8 mouse cellular contexts compared by ENCODE assay signal in genomic region chr2:165968876-165969275, GRCm38 (mm10). TPM values are rescaled to one million over a fixed set of nuclear protein-coding genes. Genes with fewer than 3 reads are reported as not detected.
DNase-seq lines count a peak whose midpoint lies in the region; ATAC-seq lines count a peak whose summit lies in the region.

No protein-coding gene starts in this region.

- 49% methylated on average over 3 of the region's 3 CpGs for WGBS in midbrain, embryonic 10.5 days
- 43% methylated on average over 3 of the region's 3 CpGs for WGBS in midbrain, embryonic 14.5 days
- 43% methylated on average over 3 of the region's 3 CpGs for WGBS in intestine, embryonic 14.5 days
- WGBS in lung, embryonic 16.5 days: 27% methylated on average over 3 of the region's 3 CpGs

- H3K36me3 ChIP-seq in midbrain, embryonic 10.5 days: no peaks in the 10 kb centered on the region
- H3K36me3 ChIP-seq in midbrain, embryonic 14.5 days (ENCODE audit: control insufficient read depth, insufficient read depth, low read length): no peaks in the 10 kb centered on the region
- H3K36me3 ChIP-seq in intestine, embryonic 14.5 days (ENCODE audit: control insufficient read depth, insufficient read depth, low read length): no peaks in the 10 kb centered on the region
- no peaks in the 10 kb centered on the region for H3K36me3 ChIP-seq in lung, embryonic 16.5 days (ENCODE audit: control insufficient read depth, insufficient read depth, low read length)

- DNase-seq in midbrain, embryonic 10.5 days (ENCODE audit: low spot score): no peak
- no peak for DNase-seq in midbrain, embryonic 14.5 days
- peak; percentile 39 for DNase-seq in embryo, embryonic 10.5 days (ENCODE audit: low spot score)
- no peak for DNase-seq in intestine, embryonic 14.5 days (ENCODE audit: low spot score)
- no peak for DNase-seq in left cerebral cortex, adult 11 months (ENCODE audit: low spot score)
- no peak for DNase-seq in right cerebral cortex, postnatal 25 days
- DNase-seq in ovary, postnatal 14 days (ENCODE audit: low spot score): no peak

- H3K4me3 ChIP-seq in midbrain, embryonic 10.5 days: no peak overlapping the region
- H3K4me3 ChIP-seq in midbrain, embryonic 14.5 days (replicated peaks; ENCODE audit: low read depth, low read length): no peak overlapping the region
- H3K4me3 ChIP-seq in intestine, embryonic 14.5 days (ENCODE audit: low read depth, low read length): no peak overlapping the region
- no peak overlapping the region for H3K4me3 ChIP-seq in lung, embryonic 16.5 days (ENCODE audit: low read length)

- no peaks in the 10 kb centered on the region for H3K9me3 ChIP-seq in midbrain, embryonic 10.5 days (replicated peaks)
- no peaks in the 10 kb centered on the region for H3K9me3 ChIP-seq in midbrain, embryonic 14.5 days (ENCODE audit: control insufficient read depth, low read length)
- H3K9me3 ChIP-seq in intestine, embryonic 14.5 days (ENCODE audit: control insufficient read depth, low read length): no peaks in the 10 kb centered on the region
- no peaks in the 10 kb centered on the region for H3K9me3 ChIP-seq in lung, embryonic 16.5 days (ENCODE audit: control insufficient read depth, low read length)

- peak overlapping the region; percentile 80 for H3K27ac ChIP-seq in midbrain, embryonic 10.5 days (replicated peaks)
- H3K27ac ChIP-seq in midbrain, embryonic 14.5 days (replicated peaks; ENCODE audit: low read depth, low read length): no peak overlapping the region
- no peak overlapping the region for H3K27ac ChIP-seq in intestine, embryonic 14.5 days (ENCODE audit: low read depth)
- no peak overlapping the region for H3K27ac ChIP-seq in lung, embryonic 16.5 days (ENCODE audit: low read length)

- H3K27me3 ChIP-seq in midbrain, embryonic 10.5 days (ENCODE audit: low read depth, poor library complexity, severe bottlenecking): no peaks in the 10 kb centered on the region
- H3K27me3 ChIP-seq in midbrain, embryonic 14.5 days (ENCODE audit: control insufficient read depth, insufficient read depth, low read length): no peaks in the 10 kb centered on the region
- no peaks in the 10 kb centered on the region for H3K27me3 ChIP-seq in intestine, embryonic 14.5 days (replicated peaks; ENCODE audit: control insufficient read depth, insufficient read depth, low read length)
- no peaks in the 10 kb centered on the region for H3K27me3 ChIP-seq in lung, embryonic 16.5 days (ENCODE audit: control insufficient read depth, insufficient read depth, low read depth, low read length)

- H3K9ac ChIP-seq in midbrain, embryonic 14.5 days (replicated peaks; ENCODE audit: low read length): no peak overlapping the region
- H3K9ac ChIP-seq in intestine, embryonic 14.5 days (ENCODE audit: low read length): no peak overlapping the region
- H3K9ac ChIP-seq in lung, embryonic 16.5 days (ENCODE audit: low read length): no peak overlapping the region

- H3K4me1 ChIP-seq in midbrain, embryonic 10.5 days: peaks cover 30% of the 10 kb centered on the region
- H3K4me1 ChIP-seq in midbrain, embryonic 14.5 days (ENCODE audit: control insufficient read depth, insufficient read depth, low read length): no peaks in the 10 kb centered on the region
- H3K4me1 ChIP-seq in intestine, embryonic 14.5 days (replicated peaks; ENCODE audit: control insufficient read depth, insufficient read depth, low read length): peaks cover 7% of the 10 kb centered on the region
- H3K4me1 ChIP-seq in lung, embryonic 16.5 days (replicated peaks; ENCODE audit: control insufficient read depth, insufficient read depth, low read length): peaks cover 14% of the 10 kb centered on the region; the same call in 1 of the 2 replicates

- no peak overlapping the region for H3K4me2 ChIP-seq in midbrain, embryonic 14.5 days (ENCODE audit: low read length)
- no peak overlapping the region for H3K4me2 ChIP-seq in intestine, embryonic 14.5 days (ENCODE audit: low read length)
- no peak overlapping the region for H3K4me2 ChIP-seq in lung, embryonic 16.5 days (ENCODE audit: low read depth, low read length)

- ATAC-seq in midbrain, embryonic 14.5 days (ENCODE audit: low FRiP score, low TSS enrichment): no peak
- peak; percentile 44 for ATAC-seq in intestine, embryonic 14.5 days (replicated peaks; ENCODE audit: low FRiP score, low TSS enrichment, low read depth)
- peak; percentile 71 for ATAC-seq in lung, embryonic 16.5 days (ENCODE audit: low read depth)

RNA-seq across cellular contexts. Expression of gene Ncoa3, which starts 23.6 kb away (rescaled TPM):
- 15.2 and 15.9 TPM in 2 replicates for polyA plus RNA-seq in midbrain, embryonic 10.5 days (2016; fragmentation: Nextera tagmentation; extraction: Ambion mirVana)
- 15.3 and 18.2 TPM in 2 replicates for polyA plus RNA-seq in midbrain, embryonic 14.5 days (2014; fragmentation: Nextera tagmentation; extraction: Ambion mirVana)
- 15.9 and 19.2 TPM in 2 replicates for polyA plus RNA-seq in intestine, embryonic 14.5 days (2014; fragmentation: Nextera tagmentation; extraction: Ambion mirVana)
- polyA plus RNA-seq in lung, embryonic 16.5 days (2015; fragmentation: Nextera tagmentation; extraction: Ambion mirVana): 11.5 and 12.1 TPM in 2 replicates
